Mouse (Mus musculus): ENCODE data around the gene Tcea2.

Gene Tcea2

DNA sequence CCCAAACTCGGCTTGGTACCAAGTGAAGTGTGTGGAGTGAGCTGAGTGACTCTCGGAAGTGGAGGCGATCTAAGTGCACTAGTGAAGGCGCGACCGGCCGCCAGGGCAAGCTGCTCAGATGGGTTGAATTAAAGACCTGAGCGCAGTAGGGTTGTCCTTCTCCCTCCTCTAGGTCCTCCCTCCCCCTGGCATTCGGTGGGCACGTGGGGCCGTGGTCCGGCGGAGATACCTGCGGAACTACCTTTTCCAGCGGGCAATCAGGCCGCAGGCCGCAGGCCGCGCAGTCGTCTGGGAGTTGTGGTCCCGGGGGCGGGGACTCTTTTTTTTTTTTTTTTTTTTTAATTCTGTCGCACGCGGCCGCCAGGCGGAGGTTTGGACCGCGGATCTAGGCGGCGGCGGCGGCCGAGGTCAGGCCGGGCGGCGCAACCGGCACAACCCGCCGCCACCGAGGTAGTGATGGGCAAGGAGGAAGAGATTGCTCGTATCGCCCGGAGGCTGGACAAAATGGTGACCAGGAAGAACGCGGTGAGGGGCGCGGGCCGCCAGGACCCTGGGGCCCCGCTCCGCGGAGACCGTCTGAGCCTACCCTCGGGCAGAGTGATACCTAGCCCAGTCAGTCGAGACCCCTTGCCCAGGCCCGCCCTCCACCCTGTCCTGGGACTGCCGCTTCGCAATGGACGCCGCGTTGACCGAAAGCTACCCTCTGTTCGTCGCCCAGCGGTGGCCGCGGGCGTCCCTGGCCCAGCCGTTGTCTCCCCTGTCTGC, at the start of gene Tcea2:
TSS of gene Tcea2 (plus strand) at position 360 of the 765 bp plus-strand sequence.
- peak; percentile 75 for DNase-seq (ENCODE audit: low spot score)

DNA sequence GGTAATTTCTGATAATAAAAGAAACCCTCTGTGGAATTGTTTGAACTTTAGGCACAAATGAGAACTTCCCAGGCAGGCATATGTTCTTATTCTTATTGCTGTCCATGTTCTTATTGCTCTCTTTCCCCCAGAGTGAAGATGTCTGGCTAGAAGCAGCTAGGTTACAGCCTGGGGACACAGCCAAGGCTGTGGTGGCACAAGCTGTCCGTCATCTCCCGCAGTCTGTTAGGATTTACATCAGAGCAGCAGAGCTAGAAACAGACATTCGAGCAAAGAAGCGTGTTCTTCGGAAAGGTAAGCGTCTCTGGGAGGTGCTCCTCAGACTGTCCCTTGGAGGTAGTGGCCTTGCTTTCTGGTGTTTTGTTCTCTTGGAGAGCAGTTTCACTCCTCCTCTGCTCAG, 47.5 kb upstream of the Tcea2 start:
- no peak for DNase-seq (ENCODE audit: low spot score)

DNA sequence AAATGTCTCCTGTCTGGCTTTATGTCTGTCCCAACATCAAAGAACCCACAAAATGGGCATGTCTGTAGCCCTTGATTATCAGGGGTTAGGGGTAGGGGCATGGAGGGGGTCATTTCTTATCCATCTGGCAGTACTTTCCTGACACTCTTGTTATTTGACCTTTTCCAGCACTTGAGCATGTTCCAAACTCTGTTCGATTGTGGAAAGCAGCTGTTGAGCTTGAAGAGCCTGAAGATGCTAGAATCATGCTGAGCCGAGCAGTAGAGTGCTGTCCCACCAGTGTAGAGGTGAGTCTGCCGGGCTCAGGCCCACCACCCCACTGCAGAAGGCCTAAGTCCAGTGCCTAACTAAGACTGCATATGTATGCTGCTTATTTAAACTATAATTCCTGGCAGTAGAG, 44.2 kb upstream of the Tcea2 start:
- no peak for DNase-seq (ENCODE audit: low spot score)

DNA sequence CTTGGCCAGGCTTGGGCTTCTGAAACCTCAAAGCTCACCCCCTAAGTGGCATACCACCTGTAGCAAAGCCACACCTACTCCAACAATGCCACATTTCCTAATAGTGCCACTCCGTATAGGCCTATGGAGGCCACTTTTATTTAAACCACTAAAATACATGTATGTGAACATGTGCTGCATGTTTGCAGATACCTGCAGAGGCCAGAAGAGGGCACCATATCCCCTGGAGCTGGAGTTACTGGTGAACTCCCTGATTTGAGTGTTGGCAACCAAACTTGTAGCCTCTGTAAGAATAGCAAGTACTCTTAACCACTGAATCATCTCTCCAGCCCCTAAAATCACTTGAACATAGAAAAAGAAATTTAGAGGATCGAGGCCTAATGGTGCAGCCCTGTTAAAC, 35.7 kb upstream of the Tcea2 start:
- DNase-seq (ENCODE audit: low spot score) = peak; percentile 36

DNA sequence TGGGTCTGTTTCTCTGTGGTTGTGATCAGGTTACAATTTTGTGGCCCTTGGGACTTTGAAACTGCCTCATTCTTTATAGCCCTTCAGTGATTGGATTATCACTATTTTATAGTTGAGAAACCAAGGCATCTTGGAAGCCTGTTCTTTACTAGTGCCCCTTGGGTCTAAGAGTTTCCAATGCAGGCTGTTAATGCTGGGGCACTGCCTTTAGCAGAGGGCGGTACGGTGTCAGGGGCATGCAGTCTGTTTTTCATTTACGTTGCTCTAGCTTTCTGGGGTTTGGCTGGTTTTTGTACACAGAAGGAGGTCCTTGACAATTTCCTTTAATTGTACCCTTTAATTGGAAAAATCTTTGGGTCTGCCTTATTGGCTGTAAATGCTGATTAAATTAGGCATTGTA, 34.4 kb upstream of the Tcea2 start:
- no peak for DNase-seq (ENCODE audit: low spot score)

DNA sequence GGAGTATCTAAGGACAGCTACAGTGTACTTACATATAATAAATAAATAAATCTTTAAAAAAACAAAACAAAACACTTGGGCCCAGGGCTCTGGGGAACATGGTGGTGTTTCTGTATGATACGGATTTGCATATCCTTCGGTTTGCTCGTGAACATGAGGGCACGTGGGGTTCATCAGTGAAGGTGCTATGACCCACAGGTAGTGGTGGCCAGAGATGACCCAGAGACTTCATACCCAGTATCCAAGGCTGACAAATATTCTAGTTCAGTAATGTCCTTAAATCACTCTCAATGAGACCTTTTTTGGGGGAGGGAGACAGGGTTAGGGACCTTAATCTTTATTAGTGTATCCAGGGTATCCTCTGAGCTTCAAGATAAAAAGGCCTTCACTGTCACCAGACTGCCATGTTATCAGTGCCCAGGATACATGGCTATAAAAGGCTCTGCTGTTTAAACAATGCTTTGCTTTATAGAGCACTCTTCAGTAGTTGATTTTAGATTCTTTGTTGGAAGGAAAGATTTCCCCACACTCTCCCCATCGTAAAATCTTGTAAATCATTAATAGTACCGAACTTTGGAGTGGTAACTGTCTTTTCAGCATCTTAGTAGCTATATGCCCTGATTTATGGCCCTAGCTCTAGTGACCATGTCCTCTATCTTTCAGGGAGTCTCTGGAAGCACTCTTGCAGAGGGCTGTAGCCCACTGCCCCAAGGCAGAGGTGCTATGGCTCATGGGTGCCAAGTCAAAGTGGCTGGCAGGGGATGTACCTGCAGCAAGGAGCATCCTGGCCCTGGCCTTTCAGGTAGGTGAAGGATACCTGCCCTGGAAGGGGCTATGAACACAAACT, 33.3 kb upstream of the Tcea2 start:
- DNase-seq (ENCODE audit: low spot score) = no peak

DNA sequence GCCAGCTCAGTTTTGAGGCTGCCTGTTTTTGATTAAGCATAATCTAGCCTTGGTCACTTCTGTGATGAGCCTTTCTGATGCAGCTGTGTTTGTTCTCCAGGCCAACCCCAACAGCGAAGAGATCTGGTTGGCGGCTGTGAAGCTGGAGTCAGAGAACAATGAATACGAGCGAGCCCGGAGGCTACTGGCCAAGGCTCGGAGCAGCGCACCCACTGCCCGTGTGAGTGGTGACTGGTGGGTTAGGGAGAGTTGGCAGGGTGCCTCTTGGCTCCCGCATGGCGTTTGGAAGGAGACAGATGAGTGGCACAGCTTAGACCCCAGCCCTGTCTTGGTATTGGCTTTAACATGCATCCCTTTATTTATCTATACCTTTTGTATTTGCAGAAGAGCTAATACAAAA, 31.2 kb upstream of the Tcea2 start:
- DNase-seq (ENCODE audit: low spot score) = no peak

DNA sequence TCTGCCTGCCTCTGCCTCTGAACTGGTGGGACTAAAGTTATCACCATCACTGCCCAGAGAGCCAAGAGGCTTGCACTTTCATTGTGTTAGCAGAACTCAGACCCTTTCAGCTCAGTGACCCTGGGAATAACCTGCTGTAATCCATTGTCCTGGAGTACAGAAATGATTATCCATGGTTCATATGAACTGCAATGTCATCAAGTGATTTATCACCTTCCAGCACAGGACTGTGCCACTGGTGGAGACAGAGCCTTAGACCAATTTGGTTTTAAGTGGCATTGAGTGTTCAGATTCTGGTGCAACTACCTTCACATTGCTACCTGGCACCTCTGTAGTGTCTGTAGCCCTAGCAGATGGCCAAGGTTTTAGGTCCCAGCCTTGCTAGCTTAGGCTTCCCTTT, 27.0 kb upstream of the Tcea2 start:
- no peak for DNase-seq (ENCODE audit: low spot score)

DNA sequence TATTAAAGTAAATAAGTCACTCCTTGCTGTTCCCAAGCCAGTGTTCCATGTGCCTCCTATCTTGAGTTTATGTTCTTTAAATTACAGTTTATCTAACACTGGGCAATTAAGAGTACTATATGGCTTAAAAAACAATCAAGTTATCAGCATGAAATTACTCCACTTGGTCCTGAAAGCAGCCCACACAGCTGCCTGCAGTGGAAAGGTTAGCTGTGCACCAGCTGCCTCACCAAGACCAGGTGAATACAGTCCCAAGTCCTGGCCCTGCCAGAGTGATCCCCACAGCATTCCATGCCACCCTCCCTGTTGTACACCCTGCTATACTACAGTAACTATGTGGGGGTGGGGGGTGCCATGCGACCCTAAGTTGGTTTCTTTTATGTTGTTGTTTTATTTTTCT, 26.6 kb upstream of the Tcea2 start:
- no peak for DNase-seq (ENCODE audit: low spot score)

DNA sequence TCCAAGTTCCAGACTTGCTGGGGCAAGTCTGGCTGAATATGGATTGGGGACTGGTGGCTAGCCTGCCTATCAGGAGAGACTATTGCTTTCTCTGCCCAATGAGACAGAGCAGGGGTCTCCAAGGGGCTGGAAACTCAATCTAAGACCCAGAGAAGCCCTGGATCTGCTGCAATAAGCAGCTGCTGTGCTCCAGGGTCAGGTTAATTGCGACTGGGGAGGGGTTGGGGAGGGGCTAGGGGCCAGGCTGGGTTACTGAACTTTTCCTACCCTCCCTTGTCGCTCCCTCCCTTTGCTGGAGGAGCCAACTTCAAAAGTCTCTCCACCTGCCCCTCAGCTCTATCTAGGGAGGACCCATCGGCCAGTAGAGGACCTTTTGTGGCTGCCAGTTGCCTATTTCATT, 23.4 kb upstream of the Tcea2 start, which contains the start of gene Gm29797:
TSS of gene Gm29797 (plus strand) at position 301 of the 400 bp plus-strand sequence.
- no peak for DNase-seq (ENCODE audit: low spot score)

DNA sequence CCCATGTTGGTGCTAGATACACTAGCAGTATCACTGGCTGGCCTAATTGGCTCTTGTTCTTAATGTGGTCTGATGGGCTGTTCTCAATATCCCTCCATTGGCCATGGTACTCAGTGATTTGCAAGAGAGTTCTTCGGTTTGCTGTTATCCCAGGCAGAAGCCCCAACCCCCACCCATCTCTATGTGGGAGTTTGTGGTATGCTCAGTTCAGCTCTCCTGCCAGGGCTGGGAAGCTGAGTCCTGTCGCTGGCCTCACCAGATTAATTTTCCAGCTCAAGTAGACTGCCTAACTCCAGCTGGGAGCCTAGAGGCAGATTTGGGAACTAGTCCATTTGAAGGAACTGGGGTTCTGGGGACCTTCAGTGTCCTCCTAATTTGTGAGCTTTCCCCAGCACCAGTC, 22.7 kb upstream of the Tcea2 start:
- no peak for DNase-seq (ENCODE audit: low spot score)

DNA sequence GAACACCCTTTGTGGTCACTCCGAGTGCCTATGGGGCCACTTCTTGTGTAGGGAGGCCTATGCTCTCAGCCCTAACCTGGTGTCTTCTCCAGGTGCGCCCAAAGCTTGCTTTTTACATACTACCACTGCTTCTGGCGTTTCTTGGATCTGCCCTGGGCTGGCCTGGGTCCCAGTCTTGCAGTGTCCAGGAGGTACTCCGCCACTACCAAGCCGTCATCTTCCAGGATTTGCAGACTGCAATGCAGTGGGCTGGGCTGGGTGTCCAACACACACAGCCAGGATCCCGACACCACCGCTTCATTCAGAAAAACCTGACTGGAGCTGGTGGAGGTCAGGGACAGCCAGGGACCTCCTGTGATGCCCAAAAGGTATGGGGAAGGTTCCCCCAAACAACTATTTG, 21.6 kb upstream of the Tcea2 start:
- DNase-seq (ENCODE audit: low spot score) = no peak

DNA sequence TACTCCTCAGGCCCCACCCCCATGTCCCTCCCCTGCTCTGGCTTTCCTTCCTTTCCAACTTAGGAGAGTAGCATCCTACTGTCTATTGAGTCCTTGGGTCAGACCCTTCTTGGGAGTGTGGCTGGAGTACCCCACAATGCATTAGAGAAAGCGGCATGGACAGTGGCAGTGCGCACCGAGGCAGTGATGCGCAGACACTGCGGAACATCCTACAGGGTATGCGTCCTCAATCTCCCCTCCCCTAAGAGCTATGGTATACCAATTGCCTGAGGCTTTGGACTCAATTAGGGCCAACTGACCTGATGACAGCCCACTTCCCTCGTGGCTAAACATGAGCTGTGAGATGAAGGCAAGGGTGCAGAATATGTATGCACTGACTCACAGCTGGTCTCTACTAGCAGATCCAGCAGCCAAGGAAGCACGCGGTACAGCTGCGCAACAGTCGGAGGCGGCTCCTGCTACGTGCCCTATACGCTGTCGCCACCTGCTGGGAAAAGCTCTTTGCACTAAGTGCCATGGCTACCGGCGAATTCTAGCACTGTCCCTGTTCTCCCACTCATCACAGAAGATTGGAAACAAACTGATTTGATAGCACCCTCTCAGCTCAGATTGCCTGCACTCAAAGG, 21.1 kb upstream of the Tcea2 start:
- peak; percentile 63 for DNase-seq (ENCODE audit: low spot score)

DNA sequence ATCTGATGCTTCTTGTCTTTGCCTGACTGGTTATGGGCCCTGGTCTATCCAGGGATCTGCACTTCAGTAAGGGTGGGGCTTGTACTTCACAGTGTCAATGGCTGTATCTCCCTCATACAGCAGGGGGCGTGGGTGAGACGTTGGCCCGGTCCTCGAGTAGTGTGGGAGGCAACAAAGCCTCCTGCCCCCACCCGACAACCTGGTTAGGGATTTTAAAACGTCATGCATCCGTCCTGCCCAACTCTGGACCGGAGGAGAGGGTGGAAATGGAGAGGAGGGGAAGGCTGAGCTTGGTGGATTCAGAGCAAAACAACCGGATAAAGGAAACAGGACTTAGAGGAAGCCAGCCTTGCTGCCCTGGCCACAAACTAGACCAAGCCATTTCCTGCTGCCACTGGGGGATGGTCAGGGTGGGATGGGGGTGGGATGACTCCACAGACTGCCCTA, 20.5 kb upstream of the Tcea2 start:
- DNase-seq (ENCODE audit: low spot score) = peak; percentile 79

DNA sequence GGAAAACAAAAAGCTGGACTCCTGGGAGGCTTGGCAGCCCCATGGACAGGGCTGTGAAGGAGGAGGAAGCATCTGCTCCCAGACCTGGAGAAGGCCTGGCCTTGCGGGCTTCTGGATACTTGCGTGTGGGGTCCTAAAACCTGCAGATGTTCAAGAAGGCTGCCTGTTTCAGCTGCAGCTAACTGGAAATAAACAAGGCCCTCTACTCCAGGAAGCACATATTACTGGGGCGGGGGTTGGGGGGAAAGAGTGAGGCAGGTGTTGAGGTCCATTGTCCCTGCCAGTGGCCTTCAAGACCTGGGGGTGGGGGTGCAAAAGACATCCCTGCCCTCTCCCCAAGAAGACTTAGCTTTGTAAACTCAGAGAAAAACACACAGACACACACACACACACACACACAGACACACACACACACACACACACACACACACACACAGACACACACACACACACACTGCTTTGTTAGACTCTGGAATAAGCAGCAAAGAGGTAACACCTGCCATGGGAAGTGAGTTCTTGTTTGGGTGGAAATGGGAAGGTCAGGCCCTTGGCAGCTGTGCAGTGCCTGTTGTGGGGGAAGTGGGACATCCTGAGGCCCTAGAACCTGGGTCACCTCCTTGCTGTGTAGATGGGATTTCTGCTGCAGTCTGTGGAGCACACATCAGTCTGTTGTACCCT, 17.4 kb upstream of the Tcea2 start:
- no peak for DNase-seq (ENCODE audit: low spot score)

DNA sequence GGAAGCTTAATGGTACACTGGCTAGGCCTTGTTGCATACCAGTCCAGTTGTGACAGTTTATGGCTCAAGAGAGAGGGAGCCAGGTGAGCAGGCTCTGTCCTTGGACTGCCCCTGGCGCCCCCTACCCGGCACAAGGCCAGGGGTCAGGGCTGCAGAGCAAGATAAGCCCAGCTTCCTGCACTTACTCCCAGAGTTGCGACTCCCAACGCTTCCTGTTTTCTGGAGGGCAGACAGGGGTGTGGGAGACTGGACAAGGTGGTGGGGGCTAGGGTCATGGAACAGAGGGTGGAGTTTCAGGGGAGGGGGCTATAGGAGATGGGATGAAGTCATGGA, 16.8 kb upstream of the Tcea2 start:
- no peak for DNase-seq (ENCODE audit: low spot score)

DNA sequence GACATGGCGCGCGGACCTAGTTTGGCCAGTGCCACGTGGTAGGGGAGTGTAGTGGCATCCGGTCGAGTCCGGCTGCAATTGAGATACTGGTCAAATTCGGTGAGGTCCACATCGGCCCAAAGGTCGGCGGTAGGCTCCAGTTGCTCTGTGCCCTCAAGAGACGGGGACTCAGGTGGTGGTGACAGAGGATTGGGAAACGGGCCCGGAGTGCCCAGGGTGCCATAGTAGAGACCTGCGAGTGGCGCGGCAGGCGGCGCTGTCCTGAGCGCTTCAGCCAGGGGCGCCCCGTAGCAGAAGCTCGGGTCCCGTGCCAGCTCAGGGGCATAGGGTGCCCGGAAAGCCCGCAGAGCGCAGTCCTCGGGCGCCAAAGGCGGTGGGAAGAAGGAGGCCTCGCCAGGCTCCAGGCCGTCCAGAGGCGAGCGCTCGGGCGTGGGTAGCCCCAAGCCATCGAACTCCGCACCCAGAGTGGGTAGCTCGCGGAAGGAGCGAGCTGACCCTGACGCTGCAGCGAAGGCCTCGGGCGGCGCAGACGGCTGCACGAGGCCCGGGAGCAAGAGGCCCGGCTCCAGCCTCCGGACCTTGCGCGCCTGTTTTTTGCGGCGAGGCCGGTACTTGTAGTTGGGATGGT, 9.7 kb upstream of the Tcea2 start:
- DNase-seq (ENCODE audit: low spot score) = no peak

DNA sequence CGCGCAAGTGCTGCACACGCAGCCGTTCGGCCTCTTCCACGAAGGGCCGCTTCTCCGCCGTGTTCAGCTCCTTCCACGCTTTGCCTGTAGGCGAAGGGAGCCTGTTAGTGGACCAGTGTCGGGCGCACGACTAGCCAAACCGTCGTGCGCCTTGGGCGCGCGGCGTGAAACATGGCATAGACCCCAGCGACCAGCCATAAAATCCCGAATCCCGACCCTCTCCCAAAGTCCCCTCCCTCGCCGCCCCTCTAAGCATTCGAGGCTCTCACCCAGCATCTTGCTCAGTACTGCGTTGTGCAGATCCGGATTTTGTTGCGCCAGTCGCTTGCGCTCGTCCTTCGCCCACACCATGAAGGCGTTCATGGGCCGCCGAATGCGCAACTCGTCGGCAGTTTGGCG, 9.2 kb upstream of the Tcea2 start:
- DNase-seq (ENCODE audit: low spot score) = no peak

DNA sequence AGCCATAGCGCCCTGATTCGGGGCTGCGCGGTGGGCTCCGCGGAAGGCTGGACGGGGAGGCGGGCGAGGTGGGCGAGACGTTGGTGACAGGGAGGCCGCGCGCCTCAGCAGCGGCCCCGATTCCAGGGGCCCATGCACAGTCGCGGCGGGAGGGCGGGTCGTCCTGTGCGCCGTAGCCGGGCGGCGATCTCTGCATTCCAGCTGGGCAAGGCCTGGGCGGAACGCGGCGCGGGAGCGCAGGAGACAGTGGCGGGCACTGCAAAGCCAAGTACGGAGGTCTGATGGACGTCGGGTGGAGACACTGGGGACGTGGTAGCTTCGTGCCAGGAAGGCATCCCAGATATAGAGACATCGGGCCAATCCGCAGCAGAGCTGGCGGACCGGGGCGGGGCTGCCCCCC, 8.8 kb upstream of the Tcea2 start, which contains the start of gene Sox18:
TSS of gene Sox18 (minus strand) at position 315 of the 400 bp plus-strand sequence.
- DNase-seq (ENCODE audit: low spot score) = no peak

DNA sequence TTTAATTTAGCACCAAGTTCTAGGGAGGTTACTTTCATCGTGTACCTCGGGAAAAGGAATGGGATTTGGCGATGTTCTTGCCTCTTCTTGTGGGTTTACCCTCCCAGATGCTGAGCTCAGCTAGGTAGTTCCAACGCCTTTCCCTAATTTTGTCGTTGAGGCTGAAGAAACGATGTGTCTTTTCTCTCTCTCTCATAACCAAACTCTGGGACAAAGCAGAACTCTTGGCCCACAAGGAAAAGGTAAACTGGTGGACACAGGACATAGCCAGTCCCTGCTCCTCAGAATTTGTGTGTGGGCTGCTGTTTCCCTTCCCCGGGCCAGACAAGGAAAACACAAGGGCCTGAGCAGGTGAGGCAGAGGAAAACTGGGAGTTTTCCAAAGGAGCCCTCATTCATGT, 8.1 kb upstream of the Tcea2 start:
- no peak for DNase-seq (ENCODE audit: low spot score)

DNA sequence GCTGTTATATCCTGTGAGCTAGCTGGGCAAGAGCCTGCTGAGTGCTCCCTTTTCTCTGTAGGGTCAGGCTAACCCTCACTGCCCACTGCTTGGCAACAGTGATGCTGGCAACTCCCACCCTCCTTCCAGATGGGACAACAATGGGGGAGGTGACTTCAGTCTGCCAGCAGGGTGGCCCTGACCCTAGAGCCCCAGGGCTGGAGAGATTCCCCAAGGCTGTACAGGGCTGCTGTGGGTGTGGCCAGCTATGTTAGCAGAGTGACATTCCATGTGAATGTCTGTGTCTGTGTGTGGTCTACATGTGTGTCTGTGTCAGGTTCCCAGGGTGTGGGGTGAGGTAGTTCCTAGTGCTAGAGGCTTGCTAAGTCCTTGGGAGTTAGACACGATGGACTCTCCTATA, 6.6 kb upstream of the Tcea2 start:
- no peak for DNase-seq (ENCODE audit: low spot score)

DNA sequence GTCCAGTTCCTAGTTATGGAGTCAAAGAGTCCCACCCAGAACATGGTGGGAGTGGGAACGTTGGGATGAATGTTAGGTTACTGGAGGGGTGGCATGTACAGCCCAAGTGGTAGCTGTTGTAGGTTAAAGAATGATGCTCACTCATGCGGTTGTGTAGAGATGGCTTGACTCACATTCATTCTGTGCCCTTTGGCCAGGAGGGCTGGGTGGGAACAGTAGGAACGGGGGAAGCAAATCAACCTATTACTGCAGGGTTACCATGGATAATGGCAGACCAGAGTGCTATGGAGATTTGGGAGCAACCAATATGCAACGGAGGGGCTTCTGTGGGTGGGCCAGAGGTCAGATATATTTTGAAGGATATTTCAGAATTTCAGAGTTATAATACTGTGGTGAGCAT, 5.2 kb upstream of the Tcea2 start:
- DNase-seq (ENCODE audit: low spot score) = no peak

Measured in urinary bladder, postnatal 14 days (tissue).